Mouse (Mus musculus): Measurements from ENCODE around the gene Rbck1. TPM values are rescaled to one million over a fixed set of nuclear protein-coding genes. Genes with fewer than 3 reads are reported as not detected.

The Rbck1 gene
- polyA plus RNA-seq, 1 experiment from 2014 or later: 98.9 TPM

DNA sequence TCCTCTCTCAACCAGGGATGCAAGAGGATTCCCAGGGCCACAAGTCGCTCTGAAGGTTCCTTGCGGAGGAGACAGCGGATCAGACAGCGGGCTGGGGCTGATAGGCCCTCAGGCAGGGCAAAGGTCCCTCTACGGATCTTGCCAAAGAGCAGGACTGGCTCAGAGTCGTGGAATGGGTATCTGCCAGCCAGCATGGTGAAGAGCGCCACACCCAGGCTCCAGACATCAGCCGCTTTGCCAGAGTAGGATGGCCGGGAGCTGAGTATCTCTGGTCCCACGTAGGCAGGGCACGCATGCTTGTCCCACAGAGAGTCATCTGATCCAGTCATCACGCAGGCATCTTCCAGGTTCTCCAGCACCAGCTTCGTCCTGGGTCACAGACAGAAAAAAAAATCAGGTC lies 5.9 kb upstream of the Rbck1 start:
- Histone ChIP-seq H3K4me1 (replicated peaks) (peaks cover 5% of the 10 kb centered on the region; the same call in 1 of the 2 replicates), H3K4me3 (no peak overlapping the region), H3K36me3 (no peaks in the 10 kb centered on the region), H3K4me2 (no peak overlapping the region), H3K27ac (no peak overlapping the region), H3K9ac (no peak overlapping the region), H3K27me3 (peaks cover 5% of the 10 kb centered on the region; the same call in 1 of the 2 replicates), H3K9me3 (no peaks in the 10 kb centered on the region)
- 83% methylated on average over 13 of the region's 13 CpGs for WGBS
- ATAC-seq (ENCODE audit: low FRiP score): no peak

DNA sequence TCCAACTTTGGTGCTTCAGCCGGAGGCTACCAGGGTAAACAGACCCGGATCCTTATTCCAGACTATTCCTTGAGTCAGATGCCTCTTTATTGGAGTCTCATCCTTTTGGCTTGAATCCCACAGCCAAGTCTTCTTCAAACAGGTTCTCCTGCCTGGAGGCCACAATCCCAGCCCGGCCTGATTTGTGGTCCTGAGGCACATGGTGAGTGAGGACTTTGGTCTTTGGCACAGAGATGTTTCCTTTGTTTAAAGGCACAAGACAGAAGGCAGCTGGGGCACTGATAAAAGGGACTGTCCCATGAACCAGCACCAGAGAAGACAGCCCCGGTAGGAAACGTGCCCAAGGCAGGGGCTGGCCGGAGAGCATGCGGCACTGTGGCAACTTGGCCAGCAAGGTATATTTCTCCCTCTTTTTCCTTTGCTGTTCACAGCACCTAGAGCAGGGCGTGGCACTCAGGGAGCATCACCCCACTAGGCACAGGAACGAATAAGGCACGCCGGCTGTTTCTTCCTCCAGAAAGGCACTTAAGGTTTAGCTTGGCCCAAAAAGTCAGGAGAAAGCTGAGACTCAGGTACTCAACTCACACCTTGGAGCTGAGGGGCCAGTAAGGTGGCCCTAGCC lies 5.2 kb upstream of the Rbck1 start:
- ATAC-seq (ENCODE audit: low FRiP score): no peak
- Histone ChIP-seq H3K4me2 (no peak overlapping the region), H3K27me3 (peaks cover 4% of the 10 kb centered on the region; the same call in 1 of the 2 replicates), H3K4me1 (replicated peaks) (peaks cover 2% of the 10 kb centered on the region; the same call in 1 of the 2 replicates), H3K36me3 (no peaks in the 10 kb centered on the region), H3K27ac (no peak overlapping the region), H3K4me3 (no peak overlapping the region), H3K9ac (no peak overlapping the region), H3K9me3 (no peaks in the 10 kb centered on the region)
- WGBS: 91% methylated on average over 11 of the region's 11 CpGs

DNA sequence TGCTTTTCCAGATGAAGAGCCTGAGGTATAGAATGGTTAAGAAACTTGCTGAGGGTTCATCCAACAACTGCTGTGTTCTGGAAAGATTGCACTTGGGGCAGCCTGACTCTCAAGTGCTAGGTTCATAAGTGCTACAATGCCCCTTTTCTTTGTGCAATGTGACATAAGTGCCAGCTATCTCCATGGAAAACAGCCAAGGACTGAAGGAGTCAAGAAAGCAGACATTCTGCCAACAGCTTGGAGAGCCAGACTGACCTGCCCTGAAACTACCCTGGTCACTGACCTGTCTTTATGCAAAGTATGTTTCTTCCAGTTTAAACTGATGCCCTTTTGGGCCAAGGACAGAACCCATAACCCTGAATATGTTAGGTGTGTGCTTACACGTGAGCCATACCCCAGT lies 4.4 kb upstream of the Rbck1 start:
- 86% methylated on average over 1 of the region's 1 CpGs for WGBS
- no peaks in the 10 kb centered on the region; the same call in 1 of the 2 replicates for H3K27me3 ChIP-seq
- no peak overlapping the region for H3K27ac ChIP-seq
- no peak overlapping the region for H3K4me2 ChIP-seq
- H3K4me3 ChIP-seq: no peak overlapping the region
- no peak overlapping the region for H3K9ac ChIP-seq
- no peak for ATAC-seq (ENCODE audit: low FRiP score)
- H3K9me3 ChIP-seq: no peaks in the 10 kb centered on the region
- no peaks in the 10 kb centered on the region for H3K36me3 ChIP-seq
- peaks cover 4% of the 10 kb centered on the region; the same call in 1 of the 2 replicates for H3K4me1 ChIP-seq (replicated peaks)

DNA sequence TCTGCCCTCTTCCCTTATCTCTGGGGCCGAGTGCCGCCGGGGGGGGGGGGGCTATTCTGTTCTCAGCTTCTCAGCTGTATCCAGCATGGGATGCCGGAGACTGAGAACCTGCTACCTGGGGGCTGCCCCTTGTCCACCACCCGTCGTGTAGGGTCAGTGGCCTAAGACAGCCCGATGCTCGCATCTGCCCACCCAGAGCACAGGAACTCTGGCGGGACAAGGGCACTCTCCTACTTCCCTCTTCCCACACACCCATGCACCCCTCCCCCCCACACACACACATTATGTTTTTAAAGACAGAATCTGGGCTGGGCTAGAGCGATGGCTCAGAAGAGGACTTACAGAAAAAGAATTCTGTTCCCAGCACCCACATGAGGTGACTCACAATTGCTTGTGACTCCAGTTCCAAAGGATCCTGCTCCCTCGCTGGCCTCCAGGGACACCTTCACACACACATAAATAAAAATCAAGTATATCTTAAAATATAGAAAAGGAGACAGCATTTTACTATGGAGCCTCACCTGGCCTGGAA lies 2.9 kb upstream of the Rbck1 start:
- Histone ChIP-seq H3K27ac (no peak overlapping the region), H3K4me3 (no peak overlapping the region), H3K27me3 (no peaks in the 10 kb centered on the region; the same call in 1 of the 2 replicates), H3K36me3 (no peaks in the 10 kb centered on the region), H3K4me1 (replicated peaks) (peaks cover 19% of the 10 kb centered on the region), H3K4me2 (no peak overlapping the region), H3K9me3 (no peaks in the 10 kb centered on the region), H3K9ac (no peak overlapping the region)
- WGBS: 50% methylated on average over 11 of the region's 11 CpGs
- no peak for ATAC-seq (ENCODE audit: low FRiP score)

DNA sequence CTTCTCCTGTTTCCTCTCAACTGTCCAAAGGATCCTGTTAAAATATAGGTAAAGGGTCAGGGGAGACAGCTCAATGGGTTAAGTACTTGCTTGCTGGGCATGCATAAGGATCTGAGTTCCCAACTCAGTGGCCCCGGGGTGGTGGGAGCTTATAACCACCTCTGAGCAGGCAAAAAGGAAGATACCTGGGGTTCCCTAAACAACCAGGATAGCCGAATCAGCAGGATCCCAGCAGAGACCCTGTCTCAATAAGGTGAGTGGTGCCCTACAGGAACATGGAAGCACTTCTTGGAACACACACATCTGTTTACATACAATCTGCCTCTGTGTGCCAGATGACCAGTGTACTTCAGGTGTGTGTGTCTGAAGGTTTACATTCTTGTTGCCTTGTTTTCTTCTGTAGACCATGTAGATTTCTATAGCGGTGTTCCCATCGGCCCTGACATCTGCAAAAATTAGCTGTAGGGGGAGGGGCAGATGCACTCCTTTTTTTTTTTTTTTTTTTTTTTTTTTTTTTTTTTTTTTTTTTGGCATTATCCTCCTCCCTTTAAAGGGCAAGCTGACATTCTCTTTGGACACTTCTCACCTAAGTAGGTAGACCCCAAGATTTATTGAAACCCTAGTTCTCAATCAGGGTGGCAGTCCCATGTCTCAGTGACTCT lies 1.0 kb upstream of the Rbck1 start:
- ATAC-seq (ENCODE audit: low FRiP score): no peak
- Histone ChIP-seq H3K36me3 (peaks cover 14% of the 10 kb centered on the region), H3K4me2 (no peak overlapping the region), H3K4me3 (no peak overlapping the region), H3K9me3 (no peaks in the 10 kb centered on the region), H3K27ac (no peak overlapping the region), H3K9ac (no peak overlapping the region), H3K27me3 (no peaks in the 10 kb centered on the region; the same call in 1 of the 2 replicates), H3K4me1 (replicated peaks) (peaks cover 30% of the 10 kb centered on the region)
- 75% methylated on average over 4 of the region's 4 CpGs for WGBS

DNA sequence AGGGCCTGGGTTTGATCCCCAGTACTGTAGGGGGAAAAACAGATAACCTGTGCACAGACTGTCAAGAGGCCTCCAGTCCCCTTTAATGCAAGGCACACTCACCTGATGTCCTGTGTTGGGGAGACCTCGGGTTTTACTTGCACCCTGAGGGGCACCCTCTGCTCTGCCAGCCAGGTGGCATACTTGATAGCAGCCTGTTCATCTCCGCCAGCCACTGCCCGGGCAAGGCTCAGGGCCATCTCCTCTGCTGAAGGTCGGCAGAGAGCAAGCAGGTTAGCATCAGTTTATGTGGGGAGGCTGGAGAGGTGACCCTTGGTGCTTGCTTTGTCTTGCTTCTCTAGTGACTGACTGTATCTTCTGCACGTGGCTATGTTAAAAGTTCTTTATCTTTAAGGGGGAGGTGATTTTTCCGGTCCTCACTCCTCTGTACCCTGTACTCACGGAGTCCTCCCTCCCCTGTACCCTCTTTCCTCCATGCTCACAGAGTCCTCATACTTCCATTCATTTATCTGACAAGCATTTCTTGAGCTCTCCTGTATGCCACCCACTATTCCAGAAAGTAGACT lies 1.5 kb downstream of the Rbck1 start:
- ATAC-seq (ENCODE audit: low FRiP score): no peak
- Histone ChIP-seq H3K27ac (no peak overlapping the region), H3K36me3 (peaks cover 38% of the 10 kb centered on the region), H3K27me3 (no peaks in the 10 kb centered on the region), H3K4me2 (peak overlapping the region; percentile 90), H3K9ac (peak overlapping the region; percentile 93), H3K9me3 (no peaks in the 10 kb centered on the region), H3K4me1 (replicated peaks) (peaks cover 33% of the 10 kb centered on the region), H3K4me3 (peak overlapping the region; percentile 86)
- 77% methylated on average over 7 of the region's 7 CpGs for WGBS

DNA sequence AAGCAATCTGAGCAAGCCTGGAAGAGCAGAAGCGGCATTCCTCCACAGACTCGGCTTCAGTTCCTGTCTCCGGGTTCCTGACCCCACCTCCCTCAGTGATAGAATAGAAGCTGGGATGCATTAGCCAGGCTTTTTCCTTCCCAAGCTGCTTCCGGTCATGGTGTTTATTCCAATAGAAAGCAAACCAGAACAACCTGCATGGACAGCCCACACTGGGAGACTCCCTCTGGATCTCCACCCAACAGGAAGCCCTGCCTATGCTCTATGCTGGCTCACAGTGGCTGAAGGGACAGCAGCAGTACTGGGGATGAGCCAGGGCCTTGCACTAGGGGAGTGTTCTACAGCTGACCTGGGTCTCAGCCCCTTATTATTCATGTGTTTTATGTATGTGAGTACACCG lies 4.5 kb downstream of the Rbck1 start:
- H3K27ac ChIP-seq: no peak overlapping the region
- H3K27me3 ChIP-seq: no peaks in the 10 kb centered on the region
- ATAC-seq (ENCODE audit: low FRiP score): no peak
- no peak overlapping the region for H3K9ac ChIP-seq
- no peaks in the 10 kb centered on the region for H3K9me3 ChIP-seq
- no peak overlapping the region for H3K4me3 ChIP-seq
- WGBS: 86% methylated on average over 5 of the region's 5 CpGs
- H3K4me1 ChIP-seq (replicated peaks): peaks cover 33% of the 10 kb centered on the region
- H3K4me2 ChIP-seq: no peak overlapping the region
- peaks cover 68% of the 10 kb centered on the region for H3K36me3 ChIP-seq

DNA sequence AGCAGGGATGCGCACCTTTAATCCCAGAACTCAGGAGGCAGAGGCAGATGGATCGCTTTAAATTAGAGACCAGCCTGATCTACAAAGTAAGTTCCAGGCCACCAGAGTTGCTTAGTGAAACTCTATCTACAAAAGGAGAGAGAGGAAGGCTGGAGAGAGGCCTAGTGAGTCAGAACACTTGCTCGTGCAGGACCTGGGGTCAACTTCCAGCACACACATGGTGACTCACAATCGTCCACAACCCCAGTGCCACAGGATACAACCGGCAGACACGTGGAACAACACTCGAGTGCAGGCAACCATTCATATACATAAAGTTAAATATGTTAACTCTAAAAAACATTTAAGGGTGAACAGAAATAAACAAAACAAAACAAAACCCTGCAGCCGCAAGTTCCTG lies 5.8 kb downstream of the Rbck1 start:
- Histone ChIP-seq H3K4me2 (no peak overlapping the region), H3K9me3 (no peaks in the 10 kb centered on the region), H3K4me3 (no peak overlapping the region), H3K27me3 (no peaks in the 10 kb centered on the region), H3K9ac (no peak overlapping the region), H3K27ac (no peak overlapping the region), H3K4me1 (replicated peaks) (peaks cover 27% of the 10 kb centered on the region), H3K36me3 (peaks cover 81% of the 10 kb centered on the region)
- ATAC-seq (ENCODE audit: low FRiP score): no peak
- WGBS: 86% methylated on average over 8 of the region's 8 CpGs

DNA sequence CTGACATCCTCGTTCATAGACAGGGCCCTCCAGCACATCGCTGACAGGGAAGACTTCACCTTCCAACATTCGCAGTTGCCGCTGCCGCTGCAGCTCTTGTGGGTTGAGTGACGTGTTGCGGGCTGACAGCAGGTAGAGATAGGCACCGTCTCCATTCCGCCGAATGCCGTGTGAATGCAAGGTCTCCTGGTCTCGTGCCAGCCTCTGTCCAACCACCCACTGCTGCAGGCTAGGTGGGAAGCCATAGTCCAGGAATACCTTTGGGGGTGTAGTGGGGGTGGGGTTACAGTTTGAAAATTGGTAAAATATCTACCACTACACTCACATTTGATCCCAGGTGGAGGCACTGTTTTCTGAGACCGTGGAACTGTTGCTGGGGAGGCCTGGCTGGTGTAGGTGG lies 6.3 kb downstream of the Rbck1 start:
- Histone ChIP-seq H3K9me3 (no peaks in the 10 kb centered on the region), H3K9ac (no peak overlapping the region), H3K27ac (no peak overlapping the region), H3K4me1 (replicated peaks) (peaks cover 22% of the 10 kb centered on the region), H3K4me2 (no peak overlapping the region), H3K36me3 (peaks cover 86% of the 10 kb centered on the region), H3K4me3 (no peak overlapping the region), H3K27me3 (no peaks in the 10 kb centered on the region)
- 94% methylated on average over 13 of the region's 13 CpGs for WGBS
- ATAC-seq (ENCODE audit: low FRiP score): no peak

DNA sequence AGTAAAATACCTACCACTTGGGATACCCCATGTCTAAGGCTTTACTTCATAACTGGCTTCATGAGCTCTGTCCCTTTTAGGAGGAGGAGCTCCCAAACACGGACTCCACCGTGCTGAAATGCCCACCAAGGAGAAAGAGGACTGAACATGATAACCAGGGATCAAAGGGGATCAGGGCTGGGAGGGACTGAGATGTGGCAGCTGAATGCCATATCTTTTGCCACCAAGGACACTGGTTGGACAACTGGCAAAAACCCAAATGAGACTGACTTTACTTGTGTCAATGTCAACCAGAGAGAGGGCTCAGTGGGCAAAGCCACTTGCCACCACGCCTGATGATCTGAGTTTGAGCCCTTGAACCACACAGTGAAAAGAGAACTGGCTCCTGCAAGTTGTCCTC lies 7.6 kb downstream of the Rbck1 start:
- no peaks in the 10 kb centered on the region for H3K27me3 ChIP-seq
- no peaks in the 10 kb centered on the region for H3K9me3 ChIP-seq
- H3K36me3 ChIP-seq: peaks cover 96% of the 10 kb centered on the region
- 97% methylated on average over 3 of the region's 3 CpGs for WGBS
- H3K4me3 ChIP-seq: no peak overlapping the region
- no peak for ATAC-seq (ENCODE audit: low FRiP score)
- H3K4me1 ChIP-seq (replicated peaks): peaks cover 9% of the 10 kb centered on the region
- no peak overlapping the region for H3K27ac ChIP-seq
- H3K9ac ChIP-seq: no peak overlapping the region
- H3K4me2 ChIP-seq: no peak overlapping the region

DNA sequence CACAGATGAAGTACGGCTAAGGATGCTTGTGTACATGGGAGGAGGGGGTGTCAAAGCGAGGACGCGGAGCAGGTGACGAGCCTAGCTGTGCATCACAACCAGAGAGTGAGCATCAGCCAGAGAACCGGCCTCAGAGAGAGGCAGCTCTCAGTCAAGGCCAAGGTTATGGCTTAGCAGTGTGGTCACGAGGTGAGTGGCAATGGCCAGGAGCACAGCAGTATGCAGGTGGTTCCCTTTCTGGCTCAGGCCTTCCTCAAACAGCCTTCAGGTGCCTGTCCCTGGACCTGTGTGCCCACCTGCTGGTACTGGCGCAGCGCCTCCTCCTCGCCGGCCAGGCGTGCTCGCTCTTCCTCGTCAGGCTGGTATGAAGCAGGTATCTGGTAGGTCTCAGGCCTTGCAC lies 8.5 kb downstream of the Rbck1 start:
- H3K9ac ChIP-seq: no peak overlapping the region
- no peaks in the 10 kb centered on the region for H3K9me3 ChIP-seq
- 96% methylated on average over 14 of the region's 14 CpGs for WGBS
- H3K4me3 ChIP-seq: no peak overlapping the region
- 0 out of 2 replicates have a peak, but pooled peaks cover 2% of the 10 kb centered on the region for H3K4me1 ChIP-seq (replicated peaks)
- no peak overlapping the region for H3K4me2 ChIP-seq
- H3K36me3 ChIP-seq: peaks cover 99% of the 10 kb centered on the region
- no peak overlapping the region for H3K27ac ChIP-seq
- no peaks in the 10 kb centered on the region for H3K27me3 ChIP-seq
- ATAC-seq (ENCODE audit: low FRiP score): no peak

DNA sequence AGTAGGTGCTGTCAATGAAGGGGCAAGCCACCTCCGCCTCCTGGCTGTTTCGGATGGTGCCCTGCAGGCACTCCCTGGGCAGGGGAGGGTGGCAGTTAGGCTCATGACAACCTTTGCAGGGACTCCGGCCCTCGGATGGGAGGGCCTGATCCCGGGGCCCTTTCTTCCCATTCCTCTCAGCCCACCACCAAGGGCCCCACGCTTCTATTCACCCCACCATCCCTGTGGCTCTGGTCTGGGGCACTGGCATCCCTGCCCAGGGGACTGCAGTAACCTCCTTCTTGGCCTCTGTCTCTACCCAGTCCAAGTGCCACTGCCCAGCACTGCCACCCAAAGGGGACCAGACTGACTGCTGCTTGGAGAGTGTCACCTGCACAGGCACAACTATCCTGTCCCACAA lies 10.3 kb downstream of the Rbck1 start:
- 90% methylated on average over 6 of the region's 6 CpGs for WGBS
- no peak overlapping the region for H3K9ac ChIP-seq
- no peak overlapping the region for H3K27ac ChIP-seq
- no peak overlapping the region for H3K4me2 ChIP-seq
- H3K4me1 ChIP-seq (replicated peaks): no peaks in the 10 kb centered on the region
- H3K4me3 ChIP-seq: no peak overlapping the region
- no peak for ATAC-seq (ENCODE audit: low FRiP score)
- H3K36me3 ChIP-seq: peaks cover 100% of the 10 kb centered on the region
- H3K27me3 ChIP-seq: no peaks in the 10 kb centered on the region
- H3K9me3 ChIP-seq: no peaks in the 10 kb centered on the region
